Mouse (Mus musculus) limb, embryonic 11.5 days (tissue): ENCODE measurements at regions not wholly inside any gene's neighbourhood (a gene's known extent, or its start where the extent isn't known, plus 50 kb on each side); places are given as distances from the start of the nearest gene placed in this dataset.

ENCODE experiments used
- ATAC-seq: fragments of 200-750 bp; cut with Nextera tagmentation; 2 replicates; pipeline ENCODE4 v1.8.0; 2017; ENCODE audit warnings: low read depth; ENCODE audit not compliant: insufficient number of reproducible peaks, low FRiP score, low TSS enrichment
- DNase-seq: peaks from one replicate; pipeline ENCODE4 v3.0.0-alpha.2; 2015; ENCODE audit warnings: low spot score
- H3K27ac ChIP-seq: fragments of 300-500 bp; sonication (generic); replicated peaks from 2 replicates; pipeline ENCODE4 v1.5.1; 2014; ENCODE audit warnings: low read depth, mild to moderate bottlenecking, low read length
- H3K27me3 ChIP-seq: fragments of 300-500 bp; sonication (generic); 2 replicates; pipeline ENCODE4 v1.6.1; 2014; ENCODE audit warnings: mild to moderate bottlenecking, low read length, mixed read lengths; ENCODE audit not compliant: control insufficient read depth, insufficient read depth
- H3K36me3 ChIP-seq: fragments of 300-500 bp; sonication (generic); 2 replicates; pipeline ENCODE4 v1.6.1; 2014; ENCODE audit warnings: mild to moderate bottlenecking, low read length, moderate library complexity, mixed read lengths; ENCODE audit not compliant: control insufficient read depth, insufficient read depth
- H3K4me1 ChIP-seq: fragments of 300-500 bp; sonication (generic); 2 replicates; pipeline ENCODE4 v1.6.1; 2014; ENCODE audit warnings: low read length, mixed read lengths; ENCODE audit not compliant: control insufficient read depth, insufficient read depth
- H3K4me2 ChIP-seq: fragments of 300-500 bp; sonication (generic); 2 replicates; pipeline ENCODE4 v1.6.1; 2014; ENCODE audit warnings: low read depth, mild to moderate bottlenecking, moderate library complexity; ENCODE audit not compliant: severe bottlenecking
- H3K4me3 ChIP-seq: fragments of 300-500 bp; sonication (generic); 2 replicates; pipeline ENCODE4 v1.5.1; 2014; ENCODE audit warnings: low read depth, low read length
- H3K9ac ChIP-seq: fragments of 300-500 bp; sonication (generic); 2 replicates; pipeline ENCODE4 v1.6.1; 2014; ENCODE audit warnings: mild to moderate bottlenecking, low read length
- H3K9me3 ChIP-seq: fragments of 300-500 bp; sonication (generic); 2 replicates; pipeline ENCODE4 v1.6.1; 2016; ENCODE audit warnings: low read length; ENCODE audit not compliant: control insufficient read depth
- WGBS: fragments of 180-500 bp; shearing (Covaris S2); extraction: QIAGEN DNeasy Blood & Tissue Kit; methylation state at CpG from one replicate; pipeline ENCODE4 v1.1.7; 2014; 5-methylcytosine and 5-hydroxymethylcytosine counted together

DNA sequence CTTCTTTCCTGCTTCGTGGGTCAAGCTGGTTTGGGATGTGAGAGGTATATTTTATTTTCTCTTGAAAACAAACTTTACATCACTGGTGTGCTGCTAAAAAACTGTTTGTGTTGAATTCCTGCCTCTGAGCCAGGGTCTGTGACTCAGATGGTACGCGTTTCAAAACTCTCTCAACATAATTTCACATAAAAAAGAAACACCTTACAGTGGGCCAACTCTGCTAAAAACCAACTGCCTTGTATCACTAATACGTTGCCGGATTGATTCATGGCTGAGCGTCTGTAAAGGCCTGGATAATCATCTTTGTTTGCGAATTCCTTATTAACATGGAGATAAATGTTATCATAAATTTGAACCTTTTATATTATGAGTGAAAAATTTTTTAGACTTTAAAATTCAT is 428.7 kb downstream of the Fgf9 start:
- Histone ChIP-seq H3K9me3 (no peaks in the 10 kb centered on the region), H3K9ac (no peak overlapping the region), H3K4me3 (no peak overlapping the region), H3K36me3 (no peaks in the 10 kb centered on the region), H3K4me2 (no peak overlapping the region), H3K27ac (no peak overlapping the region), H3K4me1 (peaks cover 6% of the 10 kb centered on the region; the same call in 1 of the 2 replicates), H3K27me3 (no peaks in the 10 kb centered on the region)
- ATAC-seq: no peak
- no peak for DNase-seq
- 87% methylated on average over 7 of the region's 7 CpGs for WGBS

DNA sequence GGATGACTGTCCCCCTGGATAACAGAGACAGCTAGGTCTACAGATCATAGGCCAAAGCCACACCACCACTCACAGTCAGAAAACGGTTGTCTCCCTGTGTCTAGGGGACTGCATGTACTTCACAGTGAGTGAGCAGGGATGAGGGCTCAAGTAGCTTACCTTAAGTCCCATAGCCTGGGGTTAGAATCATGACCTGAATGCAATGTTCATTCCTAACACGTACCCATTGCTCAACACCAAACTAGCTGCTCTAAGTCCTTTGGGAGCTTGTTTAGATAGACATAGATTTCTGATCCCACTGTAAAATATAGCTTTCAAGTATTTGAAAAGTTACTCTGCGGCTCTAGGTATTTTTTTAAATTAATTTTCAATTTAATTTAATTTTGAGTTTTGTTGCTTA is 426.6 kb downstream of the Fgf9 start:
- Histone ChIP-seq H3K9me3 (no peaks in the 10 kb centered on the region), H3K9ac (no peak overlapping the region), H3K4me2 (no peak overlapping the region), H3K36me3 (no peaks in the 10 kb centered on the region), H3K4me3 (no peak overlapping the region), H3K4me1 (peaks cover 6% of the 10 kb centered on the region; the same call in 1 of the 2 replicates), H3K27ac (no peak overlapping the region), H3K27me3 (no peaks in the 10 kb centered on the region)
- ATAC-seq (no peak), DNase-seq (no peak)
- 93% methylated on average over 3 of the region's 3 CpGs for WGBS

DNA sequence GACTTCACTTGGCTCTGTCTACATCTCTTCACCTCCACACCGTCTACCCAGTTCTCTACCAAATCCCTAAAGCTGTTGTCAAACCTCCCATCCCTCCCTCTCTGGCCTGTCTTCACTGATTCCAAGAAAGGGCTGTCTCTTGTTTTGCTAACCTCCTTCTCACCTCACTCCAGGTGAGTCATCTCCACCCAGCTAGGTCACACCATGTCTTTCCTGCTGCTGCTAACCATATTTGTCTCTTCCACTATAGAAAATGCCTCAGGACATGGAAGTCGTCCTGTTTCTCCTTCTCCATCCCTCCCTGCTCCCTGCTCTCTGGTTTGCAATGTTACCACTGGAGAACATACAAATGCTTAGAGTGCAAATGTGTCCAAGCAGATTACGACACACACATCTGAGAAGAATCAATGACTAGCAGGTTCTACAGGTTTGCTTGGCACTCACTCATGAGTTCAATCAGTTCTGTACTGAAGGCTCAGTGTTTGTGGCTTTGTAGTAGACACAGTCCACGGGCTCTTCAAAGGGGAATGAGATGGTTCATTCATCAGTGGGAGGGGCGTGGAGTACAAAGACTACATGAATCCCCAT is 424.1 kb downstream of the Fgf9 start:
- 0 out of 2 replicates have a peak, but pooled peaks cover under 1% of the 10 kb centered on the region for H3K4me1 ChIP-seq
- no peaks in the 10 kb centered on the region for H3K9me3 ChIP-seq
- H3K27me3 ChIP-seq: no peaks in the 10 kb centered on the region
- no peak overlapping the region for H3K4me2 ChIP-seq
- WGBS: 82% methylated on average over 5 of the region's 5 CpGs
- ATAC-seq (no peak), DNase-seq (no peak)
- no peak overlapping the region for H3K4me3 ChIP-seq
- no peak overlapping the region for H3K9ac ChIP-seq
- H3K36me3 ChIP-seq: no peaks in the 10 kb centered on the region
- H3K27ac ChIP-seq: no peak overlapping the region

DNA sequence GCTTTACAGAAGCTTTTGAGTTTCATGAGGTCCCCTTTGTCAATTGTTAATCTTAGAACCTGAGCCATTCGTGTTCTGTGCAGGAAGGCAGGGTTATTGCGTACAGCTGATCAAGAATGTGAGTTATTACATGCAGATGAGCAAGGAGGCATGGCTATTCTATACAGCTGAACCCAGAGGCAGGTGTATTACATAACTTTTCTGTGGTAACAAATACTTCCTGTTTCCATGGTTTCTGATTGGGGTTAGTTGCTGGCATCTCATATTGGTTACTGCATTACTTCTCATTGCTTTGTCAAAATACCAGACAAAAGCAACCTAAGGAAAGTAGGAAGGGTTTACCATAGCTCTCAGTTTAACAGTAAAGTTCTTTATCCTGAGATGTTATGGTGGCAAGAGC is 421.8 kb downstream of the Fgf9 start:
- H3K27me3 ChIP-seq: no peaks in the 10 kb centered on the region
- DNase-seq (no peak), ATAC-seq (no peak)
- no peak overlapping the region for H3K27ac ChIP-seq
- no peak overlapping the region for H3K9ac ChIP-seq
- no peaks in the 10 kb centered on the region for H3K9me3 ChIP-seq
- WGBS: 82% methylated on average over 2 of the region's 2 CpGs
- H3K4me2 ChIP-seq: no peak overlapping the region
- no peaks in the 10 kb centered on the region for H3K4me1 ChIP-seq
- H3K4me3 ChIP-seq: no peak overlapping the region
- no peaks in the 10 kb centered on the region for H3K36me3 ChIP-seq

DNA sequence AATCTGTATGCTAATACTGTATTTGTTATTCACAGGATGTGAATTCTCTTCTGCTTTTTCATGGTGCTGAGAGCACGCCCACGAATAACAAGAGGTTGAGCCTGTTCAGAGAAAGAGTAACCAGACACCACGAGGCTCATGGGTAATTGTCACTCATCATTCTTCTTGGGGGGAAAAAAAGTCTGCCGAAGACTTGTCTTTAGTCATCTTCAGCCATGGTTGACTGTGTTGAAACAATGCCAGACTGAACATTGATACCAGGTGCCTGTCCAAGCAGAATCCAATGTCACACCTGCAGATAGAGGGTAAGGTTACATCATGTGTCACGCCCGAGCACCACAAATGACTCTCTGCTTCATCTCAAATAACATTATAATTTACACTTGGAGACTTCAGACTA is 418.5 kb downstream of the Fgf9 start:
- 83% methylated on average over 6 of the region's 6 CpGs for WGBS
- no peaks in the 10 kb centered on the region for H3K9me3 ChIP-seq
- no peak overlapping the region for H3K27ac ChIP-seq
- no peaks in the 10 kb centered on the region for H3K36me3 ChIP-seq
- ATAC-seq (no peak), DNase-seq (no peak)
- no peak overlapping the region for H3K4me2 ChIP-seq
- no peak overlapping the region for H3K4me3 ChIP-seq
- no peak overlapping the region for H3K9ac ChIP-seq
- H3K4me1 ChIP-seq: no peaks in the 10 kb centered on the region
- H3K27me3 ChIP-seq: no peaks in the 10 kb centered on the region

DNA sequence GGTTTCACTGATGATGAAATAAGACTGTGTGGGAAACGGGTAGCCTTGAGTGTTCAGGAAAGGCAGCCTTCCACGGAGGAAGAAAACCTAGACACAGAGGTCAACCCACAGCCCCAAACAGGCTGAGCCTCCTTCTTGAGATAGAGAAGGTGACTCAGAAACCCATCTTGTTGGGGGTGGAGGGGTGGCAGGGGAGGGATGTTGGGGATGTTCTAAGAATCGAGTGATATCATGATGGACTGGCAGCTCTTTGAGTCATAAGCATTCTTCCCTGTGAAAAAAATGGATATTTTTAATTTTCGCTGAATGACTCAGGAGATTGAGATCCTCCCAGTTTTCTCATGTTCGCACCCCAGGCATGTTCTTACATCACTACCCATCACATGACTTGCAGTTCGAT is 417.5 kb downstream of the Fgf9 start:
- Histone ChIP-seq H3K4me3 (no peak overlapping the region), H3K4me2 (no peak overlapping the region), H3K9ac (no peak overlapping the region), H3K36me3 (no peaks in the 10 kb centered on the region), H3K27ac (no peak overlapping the region), H3K4me1 (no peaks in the 10 kb centered on the region), H3K27me3 (no peaks in the 10 kb centered on the region), H3K9me3 (no peaks in the 10 kb centered on the region)
- WGBS: 94% methylated on average over 6 of the region's 6 CpGs
- no peak for DNase-seq
- no peak for ATAC-seq

DNA sequence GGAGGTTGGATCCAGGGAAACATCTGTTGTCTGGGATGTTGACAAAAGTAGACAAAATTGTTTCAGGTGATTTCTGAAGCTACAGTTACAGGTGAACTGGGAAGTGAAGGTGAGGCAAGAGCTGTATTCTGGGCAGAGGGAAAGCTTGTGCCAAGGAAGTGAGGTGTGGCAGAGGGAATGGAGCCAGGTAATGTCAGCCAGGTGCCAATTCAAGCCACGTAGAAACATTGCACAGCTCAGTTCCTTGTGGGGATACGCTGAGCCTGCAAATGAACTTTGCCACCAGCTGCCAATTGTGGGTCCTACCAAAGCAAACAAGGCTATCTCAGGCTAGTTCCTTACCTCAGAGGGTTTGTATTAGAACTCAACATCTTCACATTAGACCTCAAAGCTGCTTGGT is 410.1 kb downstream of the Fgf9 start:
- Histone ChIP-seq H3K36me3 (no peaks in the 10 kb centered on the region), H3K4me2 (no peak overlapping the region), H3K27ac (no peak overlapping the region), H3K9ac (no peak overlapping the region), H3K9me3 (no peaks in the 10 kb centered on the region), H3K4me3 (no peak overlapping the region), H3K4me1 (no peaks in the 10 kb centered on the region), H3K27me3 (no peaks in the 10 kb centered on the region)
- 93% methylated on average over 2 of the region's 2 CpGs for WGBS
- ATAC-seq (no peak), DNase-seq (no peak)

DNA sequence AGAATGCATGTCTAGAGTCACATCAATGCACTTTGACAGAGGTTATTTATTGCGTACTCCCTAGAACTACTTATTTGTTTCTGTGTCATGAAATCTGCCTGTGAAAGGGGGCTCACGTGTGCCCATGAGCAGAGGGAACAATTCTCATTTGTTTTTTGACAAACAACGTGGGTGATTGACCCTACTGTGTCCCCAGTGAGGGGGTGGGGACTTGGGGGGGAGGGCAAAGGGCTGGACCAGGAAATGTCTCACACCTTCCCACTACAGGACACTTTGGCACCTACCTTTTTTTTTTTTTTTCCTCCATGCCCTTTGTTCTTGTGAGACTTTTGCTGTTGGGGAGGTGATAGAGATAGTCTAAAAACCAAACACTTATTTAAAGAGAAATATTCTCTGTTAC is 400.3 kb downstream of the Fgf9 start:
- H3K27me3 ChIP-seq: no peaks in the 10 kb centered on the region
- H3K4me1 ChIP-seq: peaks cover 8% of the 10 kb centered on the region
- DNase-seq (no peak), ATAC-seq (peak; percentile 61; the same call in 1 of the 2 replicates)
- H3K4me3 ChIP-seq: no peak overlapping the region
- no peak overlapping the region for H3K27ac ChIP-seq
- no peak overlapping the region for H3K4me2 ChIP-seq
- 28% methylated on average over 3 of the region's 3 CpGs for WGBS
- no peak overlapping the region for H3K9ac ChIP-seq
- H3K36me3 ChIP-seq: no peaks in the 10 kb centered on the region
- no peaks in the 10 kb centered on the region for H3K9me3 ChIP-seq

DNA sequence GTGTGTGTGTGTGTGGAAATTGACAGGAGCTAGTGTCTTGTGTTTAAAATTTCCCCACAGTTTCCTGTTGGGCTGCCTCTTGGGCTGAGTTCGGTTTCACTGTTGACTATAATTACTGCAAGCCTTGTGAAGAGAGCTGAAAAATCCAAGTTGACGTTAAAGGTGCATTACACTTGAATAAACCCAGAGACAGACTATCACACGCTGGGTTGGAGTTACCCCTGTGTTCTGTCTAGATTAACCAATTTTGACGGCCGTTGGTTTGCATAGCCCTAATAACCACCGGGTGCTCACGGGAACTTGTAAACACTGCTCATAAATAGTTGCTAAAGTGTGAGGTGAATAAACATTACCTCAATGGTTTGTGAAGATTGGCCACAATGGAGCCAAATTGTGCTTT is 398.1 kb downstream of the Fgf9 start:
- Histone ChIP-seq H3K4me3 (no peak overlapping the region), H3K36me3 (no peaks in the 10 kb centered on the region), H3K27ac (peak overlapping the region; percentile 30), H3K27me3 (no peaks in the 10 kb centered on the region), H3K4me1 (peaks cover 8% of the 10 kb centered on the region), H3K4me2 (no peak overlapping the region), H3K9me3 (no peaks in the 10 kb centered on the region), H3K9ac (no peak overlapping the region)
- no peak for ATAC-seq
- 10% methylated on average over 7 of the region's 7 CpGs for WGBS
- peak; percentile 52 for DNase-seq
